Mouse (Mus musculus): ENCODE measurements at regions not wholly inside any gene's neighbourhood (a gene's known extent, or its start where the extent isn't known, plus 50 kb on each side); places are given as distances from the start of the nearest gene placed in this dataset.

DNA sequence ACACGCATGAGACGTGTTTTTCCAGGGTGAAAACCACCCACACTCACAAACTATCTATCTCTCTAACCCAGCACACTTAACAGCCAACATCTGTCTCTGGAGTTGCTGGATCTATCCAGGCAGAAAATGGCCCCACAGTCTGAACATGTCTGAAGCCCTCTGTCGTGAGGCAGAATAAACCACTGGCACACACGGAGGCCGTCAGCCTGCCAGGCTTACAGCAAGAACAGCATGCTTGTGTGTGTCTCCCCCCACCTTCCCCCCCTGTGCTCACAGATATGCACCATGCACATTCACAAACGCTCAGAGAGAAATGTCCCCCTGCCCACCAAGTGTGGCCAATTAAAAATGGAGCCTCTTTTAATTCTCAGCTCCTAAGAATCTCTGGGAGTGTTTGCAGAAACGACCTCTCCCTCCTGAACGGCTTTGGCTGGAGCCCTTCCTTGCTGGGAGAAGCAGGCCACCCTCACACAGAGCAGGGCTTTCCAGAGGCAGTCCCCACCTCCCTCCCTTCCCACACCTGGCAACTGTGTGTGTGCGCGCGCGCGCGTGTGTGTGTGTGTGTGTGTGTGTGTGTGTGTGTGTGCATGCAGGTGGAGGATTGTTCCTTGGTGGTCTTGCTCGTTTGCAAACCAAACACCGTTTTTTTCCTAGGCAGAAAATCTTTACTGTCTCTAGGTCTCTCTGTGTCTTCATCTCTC, 88.7 kb downstream of the Edn3 start:
- no peak overlapping the region for H3K4me2 ChIP-seq (replicated peaks)
- peak; percentile 35; the same call in 1 of the 2 replicates for ATAC-seq (ENCODE audit: low FRiP score, low read depth)
- H3K36me3 ChIP-seq: no peaks in the 10 kb centered on the region
- H3K4me1 ChIP-seq: 0 out of 2 replicates have a peak, but pooled peaks cover 7% of the 10 kb centered on the region
- no peak overlapping the region for H3K4me3 ChIP-seq
- no peaks in the 10 kb centered on the region for H3K9me3 ChIP-seq
- no peak overlapping the region for H3K9ac ChIP-seq
- no peaks in the 10 kb centered on the region for H3K27me3 ChIP-seq (replicated peaks)
- 59% methylated on average over 16 of the region's 16 CpGs for whole genome bisulfite sequencing
- 0 out of 2 replicates have a peak overlapping the region, but pooled peaks have one; percentile 4 for H3K27ac ChIP-seq

DNA sequence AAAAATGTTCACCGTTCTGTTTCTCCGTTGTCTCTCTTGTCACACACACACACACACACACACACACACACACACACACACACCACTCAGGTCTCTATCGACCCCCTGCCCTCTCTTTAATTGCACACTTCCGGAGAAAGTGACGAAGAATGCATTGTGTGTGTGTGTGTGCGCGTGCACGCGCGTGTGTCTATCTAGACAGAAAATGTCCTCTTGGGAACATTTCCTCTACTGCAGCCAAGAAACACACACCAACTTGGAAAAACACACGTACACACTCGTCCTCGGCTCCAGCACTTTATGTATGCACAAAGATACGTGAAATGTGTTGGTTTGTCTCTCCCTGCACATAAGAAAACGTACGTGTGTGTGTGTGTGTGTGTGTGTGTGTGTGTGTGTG, 90.4 kb downstream of the Edn3 start:
- 52% methylated on average over 16 of the region's 16 CpGs for WGBS

DNA sequence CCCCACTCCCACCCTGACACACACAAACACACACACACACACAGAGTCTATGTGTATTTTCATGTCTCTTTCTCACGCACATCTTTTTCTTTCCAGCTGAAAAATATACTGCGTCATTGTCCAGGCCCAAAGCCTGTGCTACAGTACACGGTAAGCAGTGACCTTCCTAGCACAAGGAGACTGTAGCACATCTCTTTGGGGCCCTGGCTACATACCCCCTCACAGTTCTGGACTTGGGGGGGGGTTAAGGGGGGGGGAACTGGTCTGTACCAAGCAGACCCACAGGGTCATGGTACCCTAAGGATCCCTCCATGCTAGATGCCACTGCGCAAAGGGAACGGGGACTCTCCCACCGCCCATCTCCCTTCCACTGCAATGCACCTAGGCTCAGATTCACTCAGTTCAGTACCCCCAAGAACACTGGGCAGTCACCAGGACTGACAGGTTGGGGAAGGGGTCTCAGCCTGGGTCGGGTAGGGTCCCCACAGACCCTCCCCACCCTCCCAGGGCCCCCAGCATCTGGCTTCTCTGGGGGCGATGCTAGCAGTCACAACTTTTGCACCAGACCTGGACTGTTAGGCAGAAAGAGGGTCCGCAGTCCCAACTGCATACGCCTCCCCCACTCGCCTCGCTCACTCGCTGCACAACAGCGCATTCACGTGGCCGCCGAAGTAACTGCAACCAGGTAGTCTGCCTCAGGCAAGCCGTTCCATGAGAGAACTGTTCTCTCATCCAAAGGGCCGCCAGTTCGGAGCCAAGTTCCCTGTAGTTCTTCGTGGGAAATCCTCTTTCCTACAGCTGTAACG, 91.3 kb downstream of the Edn3 start:
- Histone ChIP-seq H3K9ac (peak overlapping the region; percentile 35; the same call in 1 of the 2 replicates), H3K4me3 (no peak overlapping the region), H3K36me3 (no peaks in the 10 kb centered on the region), H3K4me2 (replicated peaks) (0 out of 2 replicates have a peak overlapping the region, but pooled peaks have one; percentile 20), H3K27ac (0 out of 2 replicates have a peak overlapping the region, but pooled peaks have one; percentile 53), H3K27me3 (replicated peaks) (no peaks in the 10 kb centered on the region), H3K9me3 (no peaks in the 10 kb centered on the region), H3K4me1 (0 out of 2 replicates have a peak, but pooled peaks cover 7% of the 10 kb centered on the region)
- peak; percentile 79 for ATAC-seq (ENCODE audit: low FRiP score, low read depth)
- 16% methylated on average over 22 of the region's 22 CpGs for WGBS

More for the DNA sequence above, 90.4 kb downstream of the Edn3 start:
- no peaks in the 10 kb centered on the region for H3K27me3 ChIP-seq (replicated peaks)
- H3K9me3 ChIP-seq: no peaks in the 10 kb centered on the region
- H3K4me1 ChIP-seq: 0 out of 2 replicates have a peak, but pooled peaks cover 7% of the 10 kb centered on the region
- H3K4me3 ChIP-seq: no peak overlapping the region
- no peak overlapping the region for H3K4me2 ChIP-seq (replicated peaks)
- 0 out of 2 replicates have a peak overlapping the region, but pooled peaks have one; percentile 53 for H3K27ac ChIP-seq
- no peak for ATAC-seq (ENCODE audit: low FRiP score, low read depth)
- H3K36me3 ChIP-seq: no peaks in the 10 kb centered on the region
- H3K9ac ChIP-seq: no peak overlapping the region

DNA sequence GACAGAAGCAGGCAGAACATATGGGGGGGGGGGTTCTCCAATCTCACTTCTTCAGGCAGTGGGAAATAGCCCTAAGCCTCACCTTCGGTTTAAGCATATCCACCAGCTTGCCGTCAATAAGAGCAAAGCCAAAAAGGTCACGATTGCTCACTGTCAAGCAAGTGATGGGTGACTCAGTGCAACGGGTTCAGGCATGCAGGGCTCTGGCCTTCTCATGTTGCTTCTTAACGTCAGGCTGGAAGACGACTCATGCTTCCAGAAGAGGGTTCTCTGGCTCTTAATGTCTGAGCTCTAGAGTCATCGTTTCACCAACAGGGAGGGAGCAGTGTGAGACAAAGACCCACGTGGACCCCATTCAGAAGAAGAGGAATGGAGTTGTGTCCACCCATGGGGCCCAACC, 93.4 kb downstream of the Edn3 start:
- no peaks in the 10 kb centered on the region for H3K9me3 ChIP-seq
- no peak for ATAC-seq (ENCODE audit: low FRiP score, low read depth)
- WGBS: 88% methylated on average over 8 of the region's 8 CpGs
- peaks cover 14% of the 10 kb centered on the region for H3K4me1 ChIP-seq
- H3K27ac ChIP-seq: no peak overlapping the region
- H3K4me2 ChIP-seq (replicated peaks): no peak overlapping the region
- H3K36me3 ChIP-seq: no peaks in the 10 kb centered on the region
- H3K27me3 ChIP-seq (replicated peaks): no peaks in the 10 kb centered on the region
- no peak overlapping the region for H3K4me3 ChIP-seq
- no peak overlapping the region for H3K9ac ChIP-seq

DNA sequence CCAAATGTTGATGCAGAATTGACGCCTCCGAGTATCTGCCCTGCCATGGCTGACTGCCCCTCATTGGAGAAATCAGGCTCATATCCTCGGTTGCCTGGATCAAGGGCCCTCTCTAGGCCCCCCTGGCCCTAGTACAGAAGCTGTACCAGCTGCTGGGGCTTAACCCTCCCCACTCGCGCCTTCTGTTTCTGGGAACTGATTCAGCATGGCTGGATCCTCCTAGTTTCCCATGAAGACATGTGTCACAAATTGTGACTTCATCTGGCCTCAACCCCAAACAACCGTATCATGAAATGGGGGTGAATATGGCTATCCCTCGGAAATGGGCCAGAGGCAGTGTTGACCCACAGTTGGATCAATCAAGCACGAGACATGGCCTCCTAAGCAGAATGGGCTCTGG, 95.1 kb downstream of the Edn3 start:
- Histone ChIP-seq H3K4me1 (peaks cover 19% of the 10 kb centered on the region), H3K4me2 (replicated peaks) (no peak overlapping the region), H3K9me3 (no peaks in the 10 kb centered on the region), H3K27ac (no peak overlapping the region), H3K9ac (no peak overlapping the region), H3K4me3 (no peak overlapping the region), H3K27me3 (replicated peaks) (no peaks in the 10 kb centered on the region), H3K36me3 (no peaks in the 10 kb centered on the region)
- no peak for ATAC-seq (ENCODE audit: low FRiP score, low read depth)
- WGBS: 84% methylated on average over 8 of the region's 8 CpGs

DNA sequence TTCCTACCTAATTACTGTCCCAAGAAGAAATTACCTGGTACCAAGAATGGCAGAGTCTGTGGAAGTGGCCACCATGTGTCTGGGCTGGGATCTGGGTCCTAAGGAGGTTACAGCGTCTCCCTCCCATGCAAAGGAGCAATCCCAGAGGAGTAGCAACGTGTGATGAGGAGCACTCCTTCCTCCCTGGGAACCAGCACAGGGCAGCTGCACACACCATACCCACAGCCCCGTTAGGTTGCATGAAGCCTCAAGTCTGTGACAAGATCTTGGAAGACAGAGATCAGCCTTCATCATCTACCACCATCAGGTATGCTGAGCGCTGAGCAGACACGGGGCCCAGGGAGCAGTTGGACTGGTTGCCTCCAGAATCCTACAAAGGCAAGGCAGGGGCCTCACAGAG, 95.7 kb downstream of the Edn3 start:
- Histone ChIP-seq H3K36me3 (no peaks in the 10 kb centered on the region), H3K9ac (no peak overlapping the region), H3K4me3 (no peak overlapping the region), H3K9me3 (no peaks in the 10 kb centered on the region), H3K27me3 (replicated peaks) (no peaks in the 10 kb centered on the region), H3K27ac (no peak overlapping the region), H3K4me2 (replicated peaks) (no peak overlapping the region), H3K4me1 (peaks cover 19% of the 10 kb centered on the region)
- WGBS: 84% methylated on average over 5 of the region's 5 CpGs
- ATAC-seq (ENCODE audit: low FRiP score, low read depth): no peak

DNA sequence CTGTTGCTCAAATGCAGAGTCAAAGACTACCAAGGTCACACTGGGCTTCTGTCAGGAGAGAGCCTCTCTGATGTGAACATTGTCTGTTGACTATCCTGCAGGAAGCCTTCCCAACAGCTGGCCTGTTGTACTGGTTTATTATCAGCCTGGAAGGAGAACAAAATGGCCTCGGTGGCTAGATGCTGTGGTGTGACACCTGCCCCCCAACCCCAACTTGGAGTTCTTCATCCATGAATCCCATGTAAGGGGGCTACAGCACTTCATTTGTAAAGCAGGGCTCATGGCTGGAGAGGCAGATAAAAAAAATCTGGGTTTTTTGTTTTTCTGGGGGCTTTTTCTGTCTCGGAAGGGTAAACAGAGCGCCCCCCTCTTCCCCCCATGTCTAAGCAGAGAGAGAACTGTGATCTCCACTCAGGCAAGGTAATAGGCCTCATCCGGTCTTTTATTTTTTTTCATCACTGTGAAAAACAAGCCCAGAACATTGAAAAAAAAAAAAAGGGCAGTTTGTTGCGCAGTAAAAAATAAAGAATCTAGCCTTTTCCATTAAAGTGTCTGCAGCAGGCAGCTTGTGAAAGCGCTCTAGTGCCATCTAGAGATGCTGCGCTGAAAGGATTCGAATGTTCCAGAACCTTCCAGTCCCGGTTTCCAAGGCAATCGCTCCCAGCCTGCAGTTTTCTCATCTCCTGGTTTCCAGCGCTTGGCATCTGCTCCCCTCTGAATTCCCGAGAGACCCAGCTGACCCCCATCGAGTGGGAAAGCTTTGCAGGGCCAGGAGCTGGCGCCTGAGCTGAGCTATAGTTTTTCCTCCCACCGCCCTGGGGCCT, 97.8 kb downstream of the Edn3 start:
- Histone ChIP-seq H3K27me3 (replicated peaks) (no peaks in the 10 kb centered on the region), H3K4me3 (no peak overlapping the region), H3K9me3 (no peaks in the 10 kb centered on the region), H3K4me1 (peaks cover 13% of the 10 kb centered on the region), H3K27ac (peak overlapping the region; percentile 62; the same call in 1 of the 2 replicates), H3K9ac (no peak overlapping the region), H3K36me3 (no peaks in the 10 kb centered on the region), H3K4me2 (replicated peaks) (peak overlapping the region; percentile 38)
- peak; percentile 59 for ATAC-seq (ENCODE audit: low FRiP score, low read depth)
- WGBS: 24% methylated on average over 15 of the region's 15 CpGs

DNA sequence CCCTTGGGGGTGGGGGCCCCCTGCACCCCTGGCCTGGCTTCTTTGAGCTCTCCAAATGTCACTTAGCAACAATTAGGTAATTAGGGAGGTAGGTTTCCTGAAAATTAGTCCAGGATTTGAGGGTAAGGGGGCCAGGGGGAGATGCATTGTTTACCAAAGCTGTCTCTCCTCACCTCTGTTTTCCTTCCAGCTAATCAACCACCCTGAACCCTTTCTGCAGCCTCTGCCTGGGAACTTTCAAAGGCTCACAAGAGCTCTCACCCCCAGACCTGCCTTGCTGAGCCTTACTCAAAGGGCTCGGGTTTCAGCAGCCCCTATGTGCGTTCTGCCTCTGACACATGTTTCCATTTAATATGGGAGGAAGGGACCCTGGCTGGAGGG, 98.4 kb downstream of the Edn3 start:
- ATAC-seq (ENCODE audit: low FRiP score, low read depth): peak; percentile 55
- Histone ChIP-seq H3K27me3 (replicated peaks) (no peaks in the 10 kb centered on the region), H3K27ac (peak overlapping the region; percentile 62; the same call in 1 of the 2 replicates), H3K9ac (no peak overlapping the region), H3K4me3 (no peak overlapping the region), H3K36me3 (no peaks in the 10 kb centered on the region), H3K4me1 (peaks cover 13% of the 10 kb centered on the region), H3K9me3 (no peaks in the 10 kb centered on the region), H3K4me2 (replicated peaks) (peak overlapping the region; percentile 38)
- WGBS: 9% methylated on average over 2 of the region's 2 CpGs

DNA sequence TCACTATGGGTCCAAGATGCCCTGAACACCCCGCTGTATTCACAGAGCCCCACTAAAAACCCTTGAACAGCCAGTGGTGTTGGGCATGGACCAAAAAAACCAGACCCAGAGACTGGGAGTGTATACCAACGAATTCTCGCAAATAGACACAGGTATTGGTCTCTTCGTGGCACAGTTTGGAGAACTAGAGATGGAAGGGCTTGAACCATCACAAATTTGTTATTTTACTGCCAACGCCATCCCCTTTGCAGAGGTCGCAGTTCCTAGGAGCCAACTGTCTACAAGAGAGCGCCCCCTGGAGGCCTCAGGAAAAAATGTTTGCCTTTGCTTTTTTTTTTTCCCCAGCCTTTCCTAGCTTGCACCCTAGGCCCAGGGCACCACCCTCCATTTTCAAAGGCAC, 99.1 kb downstream of the Edn3 start:
- 40% methylated on average over 7 of the region's 7 CpGs for WGBS
- Histone ChIP-seq H3K27ac (no peak overlapping the region), H3K4me3 (no peak overlapping the region), H3K36me3 (no peaks in the 10 kb centered on the region), H3K9ac (no peak overlapping the region), H3K4me1 (peaks cover 13% of the 10 kb centered on the region), H3K9me3 (no peaks in the 10 kb centered on the region), H3K27me3 (replicated peaks) (no peaks in the 10 kb centered on the region), H3K4me2 (replicated peaks) (no peak overlapping the region)
- no peak for ATAC-seq (ENCODE audit: low FRiP score, low read depth)

DNA sequence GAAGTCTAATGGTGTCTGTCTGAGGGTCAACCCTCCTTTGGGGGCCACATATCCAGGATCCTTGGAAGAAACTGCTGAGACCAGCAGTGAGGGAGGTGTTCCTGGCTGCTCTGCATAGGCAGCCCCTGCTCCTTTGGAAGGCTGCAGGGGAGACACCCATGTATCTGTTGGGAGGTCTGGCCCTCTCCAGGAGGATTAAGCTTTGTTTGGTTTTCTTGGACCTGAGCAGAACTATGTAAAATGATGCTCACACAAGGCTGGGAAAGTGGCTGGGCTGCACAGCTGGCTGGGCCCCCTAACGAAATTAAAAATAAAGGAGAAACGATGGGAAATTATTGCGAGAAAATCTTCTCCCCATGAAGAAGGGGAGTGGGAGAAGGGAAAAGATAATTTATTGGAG, 104.2 kb downstream of the Edn3 start:
- ATAC-seq (ENCODE audit: low FRiP score, low read depth): no peak
- peaks cover 5% of the 10 kb centered on the region; the same call in 1 of the 2 replicates for H3K4me1 ChIP-seq
- H3K4me3 ChIP-seq: no peak overlapping the region
- 61% methylated on average over 3 of the region's 3 CpGs for WGBS
- H3K4me2 ChIP-seq (replicated peaks): no peak overlapping the region
- H3K9ac ChIP-seq: no peak overlapping the region
- no peaks in the 10 kb centered on the region for H3K36me3 ChIP-seq
- no peak overlapping the region for H3K27ac ChIP-seq
- H3K27me3 ChIP-seq (replicated peaks): no peaks in the 10 kb centered on the region
- H3K9me3 ChIP-seq: no peaks in the 10 kb centered on the region

DNA sequence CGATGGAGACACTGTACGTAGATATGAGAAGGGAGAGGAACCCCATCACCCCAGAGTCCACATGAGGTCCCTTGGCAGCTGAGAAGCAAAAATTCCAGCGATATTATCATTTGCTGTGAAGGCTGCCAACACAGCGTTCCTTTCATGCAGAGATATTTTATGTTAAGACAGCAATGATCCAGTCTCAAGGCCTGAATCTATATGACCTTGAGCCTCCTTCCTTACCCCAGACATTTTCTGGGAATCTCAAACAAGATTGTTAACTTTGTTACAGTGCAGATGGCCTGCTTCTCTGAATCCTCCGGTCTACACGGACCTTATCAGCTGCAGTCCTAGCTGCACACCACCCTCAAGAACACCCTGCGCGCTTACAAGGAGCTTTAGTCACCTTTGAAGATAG, 106.1 kb downstream of the Edn3 start:
- Histone ChIP-seq H3K4me3 (no peak overlapping the region), H3K9ac (no peak overlapping the region), H3K27ac (no peak overlapping the region), H3K36me3 (no peaks in the 10 kb centered on the region), H3K9me3 (no peaks in the 10 kb centered on the region), H3K4me2 (replicated peaks) (no peak overlapping the region), H3K4me1 (peaks cover 5% of the 10 kb centered on the region; the same call in 1 of the 2 replicates), H3K27me3 (replicated peaks) (no peaks in the 10 kb centered on the region)
- ATAC-seq (ENCODE audit: low FRiP score, low read depth): no peak
- 90% methylated on average over 8 of the region's 8 CpGs for WGBS

DNA sequence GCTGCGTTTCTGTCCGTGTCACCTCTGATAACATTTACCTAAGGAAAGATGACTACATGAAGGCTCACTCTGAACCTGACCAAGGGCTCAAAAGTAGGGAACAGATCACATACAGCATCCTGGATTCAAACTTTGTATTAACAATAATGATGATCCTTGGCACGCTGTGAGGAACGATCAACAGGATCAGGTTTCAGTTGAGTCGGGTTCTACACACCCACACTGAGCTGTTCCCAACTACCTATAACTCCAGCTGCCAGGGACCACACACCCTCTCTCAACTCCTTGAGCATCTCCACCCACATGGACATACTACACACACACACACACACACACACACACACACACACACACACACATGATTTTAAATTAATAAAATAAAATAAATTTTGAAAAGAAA, 107.0 kb downstream of the Edn3 start:
- Histone ChIP-seq H3K27ac (no peak overlapping the region), H3K36me3 (no peaks in the 10 kb centered on the region), H3K4me3 (no peak overlapping the region), H3K9ac (no peak overlapping the region), H3K4me2 (replicated peaks) (no peak overlapping the region), H3K27me3 (replicated peaks) (no peaks in the 10 kb centered on the region), H3K4me1 (peaks cover 9% of the 10 kb centered on the region; the same call in 1 of the 2 replicates), H3K9me3 (no peaks in the 10 kb centered on the region)
- ATAC-seq (ENCODE audit: low FRiP score, low read depth): no peak
- 64% methylated on average over 5 of the region's 5 CpGs for WGBS

Measured in neural tube, embryonic 12.5 days (tissue).